Mouse (Mus musculus) heart, embryonic 14.5 days (tissue): ENCODE results near the gene Gpr55. TPM values are rescaled to one million over a fixed set of nuclear protein-coding genes. Genes with fewer than 3 reads are reported as not detected.
A peak's percentile ranks its signal among the peaks of the same experiment; 100 is the strongest.

ENCODE experiments used
- ATAC-seq: fragments of 200-750 bp; cut with Nextera tagmentation; 2 replicates; pipeline ENCODE4 v1.8.0; 2017; ENCODE audit warnings: low read depth, moderate TSS enrichment; ENCODE audit not compliant: insufficient number of reproducible peaks, insufficient read depth, low FRiP score
- H3K27ac ChIP-seq, 2 experiments: fragments of 200-500 bp in 1 of 2; fragments of 300-500 bp in 1 of 2; sonication (generic) in 1 of 2; replicated peaks in 1 of 2; 2 replicates each; pipeline ENCODE4 v1.5.1; 2012 to 2014; ENCODE audit warnings: low read depth in 2 of 2, low read length in 2 of 2, control low read depth in 1 of 2, mild to moderate bottlenecking in 1 of 2, mixed read lengths in 1 of 2; ENCODE audit not compliant: control insufficient read depth in 1 of 2, insufficient read depth in 1 of 2
- H3K27me3 ChIP-seq: fragments of 300-500 bp; sonication (generic); 2 replicates; pipeline ENCODE4 v1.6.1; 2014; ENCODE audit warnings: mild to moderate bottlenecking, low read length, control low read depth; ENCODE audit not compliant: control insufficient read depth, insufficient read depth
- H3K36me3 ChIP-seq: fragments of 300-500 bp; sonication (generic); 2 replicates; pipeline ENCODE4 v1.6.1; 2014; ENCODE audit warnings: mild to moderate bottlenecking, control low read depth, low read length, mixed read lengths; ENCODE audit not compliant: control insufficient read depth, insufficient read depth
- H3K4me1 ChIP-seq, 2 experiments: fragments of 200-500 bp in 1 of 2; fragments of 300-500 bp in 1 of 2; sonication (generic) in 1 of 2; 2 replicates each; pipeline ENCODE4 v1.6.1; 2012 to 2014; ENCODE audit warnings: low read length in 2 of 2, control low read depth in 1 of 2, mixed read lengths in 1 of 2; ENCODE audit not compliant: control insufficient read depth in 2 of 2, insufficient read depth in 2 of 2
- H3K4me2 ChIP-seq: fragments of 300-500 bp; sonication (generic); 2 replicates; pipeline ENCODE4 v1.6.1; 2014; ENCODE audit warnings: mild to moderate bottlenecking, low read length
- H3K4me3 ChIP-seq, 2 experiments: fragments of 200-500 bp in 1 of 2; fragments of 300-500 bp in 1 of 2; sonication (generic) in 1 of 2; 2 replicates each; pipeline ENCODE4 v1.5.1; 2012 to 2014; ENCODE audit warnings: low read length in 2 of 2, mild to moderate bottlenecking in 2 of 2, control low read depth in 1 of 2, low read depth in 1 of 2, moderate library complexity in 1 of 2; ENCODE audit not compliant: control insufficient read depth in 1 of 2, insufficient read depth in 1 of 2
- H3K9ac ChIP-seq: fragments of 300-500 bp; sonication (generic); 2 replicates; pipeline ENCODE4 v1.6.1; 2014; ENCODE audit warnings: mild to moderate bottlenecking, low read length
- H3K9me3 ChIP-seq: fragments of 300-500 bp; sonication (generic); 2 replicates; pipeline ENCODE4 v1.6.1; 2016; ENCODE audit warnings: low read length, control low read depth; ENCODE audit not compliant: control insufficient read depth
- WGBS: fragments of 180-500 bp; shearing (Covaris S2); extraction: QIAGEN DNeasy Blood & Tissue Kit; methylation state at CpG from one replicate; pipeline ENCODE4 v1.1.7; 2014; 5-methylcytosine and 5-hydroxymethylcytosine counted together
- polyA plus RNA-seq: library from polyadenylated mRNA; unstranded; fragments of >200 nt; fragmentation: Nextera tagmentation; extraction: Ambion mirVana; gene quantifications from 2 replicates; pipeline ENCODE4 v1.2.1, GENCODE M21; 2014

Gpr55 gene
- polyA plus RNA-seq, 1 experiment from 2014 or later, result 0.07 TPM

- Histone ChIP-seq H3K4me2 (no peak overlapping the region), H3K36me3 (no peaks in the 10 kb centered on the region), H3K9me3 (no peaks in the 10 kb centered on the region), H3K4me1 (peaks cover 11% of the 10 kb centered on the region in 2 experiments), H3K9ac (no peak overlapping the region), H3K27ac (no peak overlapping the region), H3K4me3 (no peak overlapping the region), H3K27me3 (no peaks in the 10 kb centered on the region)
- ATAC-seq, result no peak
- WGBS, result 48% methylated on average over 8 of the region's 8 CpGs
Observed at GRCm38 (mm10) chr1:85935148-85935852, 25.5 kb downstream of the Gpr55 start.

- Histone ChIP-seq H3K9ac (no peak overlapping the region), H3K9me3 (no peaks in the 10 kb centered on the region), H3K4me3 (no peak overlapping the region), H3K27ac (no peak overlapping the region), H3K4me1 (peaks cover 11% of the 10 kb centered on the region in 2 experiments), H3K36me3 (no peaks in the 10 kb centered on the region), H3K27me3 (no peaks in the 10 kb centered on the region), H3K4me2 (no peak overlapping the region)
- ATAC-seq, result no peak
- 28% methylated on average over 7 of the region's 7 CpGs for WGBS
Observed at GRCm38 (mm10) chr1:85934560-85934959, 26.2 kb downstream of the Gpr55 start.

- Histone ChIP-seq H3K27ac (peak overlapping the region; percentile 12 to 29; a peak in 1 of 4 replicates), H3K9ac (peak overlapping the region; percentile 40; the same call in 1 of the 2 replicates), H3K36me3 (no peaks in the 10 kb centered on the region), H3K4me2 (peak overlapping the region; percentile 40), H3K4me1 (peaks cover 11% of the 10 kb centered on the region in 2 experiments), H3K4me3 (no peak overlapping the region), H3K27me3 (no peaks in the 10 kb centered on the region), H3K9me3 (no peaks in the 10 kb centered on the region)
- no peak for ATAC-seq
- WGBS, result 21% methylated on average over 11 of the region's 11 CpGs
Observed at GRCm38 (mm10) chr1:85933631-85934465, 27.0 kb downstream of the Gpr55 start.

GRCm38 (mm10) chr1:85933226-85933625, 27.6 kb downstream of the Gpr55 start:
- H3K4me2 ChIP-seq, result peak overlapping the region; percentile 40
- peak overlapping the region; percentile 12 to 44; a peak in 2 of 4 replicates for H3K27ac ChIP-seq
- H3K9ac ChIP-seq, result 0 out of 2 replicates have a peak overlapping the region, but pooled peaks have one; percentile 40
- peaks cover 13 to 15% of the 10 kb centered on the region in 2 experiments for H3K4me1 ChIP-seq
- H3K9me3 ChIP-seq, result no peaks in the 10 kb centered on the region
- no peaks in the 10 kb centered on the region for H3K27me3 ChIP-seq
- ATAC-seq, result no peak
- H3K4me3 ChIP-seq, result no peak overlapping the region
- WGBS, result 36% methylated on average over 7 of the region's 7 CpGs
- H3K36me3 ChIP-seq, result no peaks in the 10 kb centered on the region

- H3K27me3 ChIP-seq, result no peaks in the 10 kb centered on the region
- ATAC-seq, result no peak
- no peaks in the 10 kb centered on the region for H3K36me3 ChIP-seq
- WGBS, result 76% methylated on average over 5 of the region's 5 CpGs
- H3K4me2 ChIP-seq, result no peak overlapping the region
- peaks cover 16 to 21% of the 10 kb centered on the region in 2 experiments for H3K4me1 ChIP-seq
- no peak overlapping the region for H3K27ac ChIP-seq
- no peaks in the 10 kb centered on the region for H3K9me3 ChIP-seq
- H3K4me3 ChIP-seq, result no peak overlapping the region
- H3K9ac ChIP-seq, result no peak overlapping the region
Observed at GRCm38 (mm10) chr1:85931170-85931569, 29.6 kb downstream of the Gpr55 start.

GRCm38 (mm10) chr1:85929406-85929805, 31.4 kb downstream of the Gpr55 start:
- Histone ChIP-seq H3K4me2 (no peak overlapping the region), H3K27ac (no peak overlapping the region), H3K36me3 (no peaks in the 10 kb centered on the region), H3K9ac (no peak overlapping the region), H3K4me1 (peaks cover 16 to 21% of the 10 kb centered on the region in 2 experiments), H3K27me3 (no peaks in the 10 kb centered on the region), H3K4me3 (no peak overlapping the region), H3K9me3 (no peaks in the 10 kb centered on the region)
- WGBS, result 74% methylated on average over 6 of the region's 6 CpGs
- ATAC-seq, result no peak

- Histone ChIP-seq H3K27me3 (no peaks in the 10 kb centered on the region), H3K9ac (no peak overlapping the region), H3K4me2 (no peak overlapping the region), H3K27ac (no peak overlapping the region), H3K36me3 (no peaks in the 10 kb centered on the region), H3K4me1 (peaks cover 12 to 16% of the 10 kb centered on the region in 2 experiments), H3K9me3 (no peaks in the 10 kb centered on the region), H3K4me3 (no peak overlapping the region)
- ATAC-seq, result no peak
- 76% methylated on average over 4 of the region's 4 CpGs for WGBS
Observed at GRCm38 (mm10) chr1:85928688-85929065, 32.1 kb downstream of the Gpr55 start.
